Mouse (Mus musculus): ENCODE measurements around the gene Atp5l. TPM values are rescaled to one million over a fixed set of nuclear protein-coding genes. Genes with fewer than 3 reads are reported as not detected.
A peak's percentile ranks its signal among the peaks of the same experiment; 100 is the strongest.

Gene Atp5l
- polyA plus RNA-seq, 1 experiment from 2014 or later = 523 TPM

DNA sequence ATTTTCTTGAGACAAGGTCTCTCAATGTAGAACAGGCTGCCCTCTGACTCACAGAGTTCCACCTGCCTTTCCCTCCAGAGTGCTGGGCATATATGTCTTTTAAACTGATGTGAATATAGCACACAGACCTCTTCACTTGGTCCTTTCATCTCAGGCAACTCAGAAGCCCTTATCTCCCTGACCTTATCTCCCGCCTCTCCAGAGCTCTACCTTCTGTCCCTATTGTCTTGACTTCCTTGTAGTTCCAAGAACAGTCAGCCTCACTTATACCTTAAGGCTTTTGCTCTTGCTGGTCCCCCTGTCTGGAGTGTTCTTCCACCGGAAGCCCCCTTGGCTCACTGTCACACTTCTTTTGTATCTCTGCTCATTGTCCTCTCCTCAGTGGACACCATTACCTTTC lies 30.4 kb downstream of the Atp5l start:
- H3K9me3 ChIP-seq (replicated peaks) = no peaks in the 10 kb centered on the region
- H3K4me1 ChIP-seq = peaks cover 19% of the 10 kb centered on the region
- H3K27me3 ChIP-seq (replicated peaks) = peaks cover 16% of the 10 kb centered on the region; the same call in 1 of the 2 replicates
- no peak overlapping the region for H3K27ac ChIP-seq
- H3K4me3 ChIP-seq = no peak overlapping the region
- WGBS (ENCODE audit: insufficient replicate concordance) = 31% methylated on average over 2 of the region's 2 CpGs
- no peaks in the 10 kb centered on the region for H3K36me3 ChIP-seq
- H3K9ac ChIP-seq = no peak overlapping the region
- ATAC-seq = no peak
- H3K4me2 ChIP-seq = no peak overlapping the region

DNA sequence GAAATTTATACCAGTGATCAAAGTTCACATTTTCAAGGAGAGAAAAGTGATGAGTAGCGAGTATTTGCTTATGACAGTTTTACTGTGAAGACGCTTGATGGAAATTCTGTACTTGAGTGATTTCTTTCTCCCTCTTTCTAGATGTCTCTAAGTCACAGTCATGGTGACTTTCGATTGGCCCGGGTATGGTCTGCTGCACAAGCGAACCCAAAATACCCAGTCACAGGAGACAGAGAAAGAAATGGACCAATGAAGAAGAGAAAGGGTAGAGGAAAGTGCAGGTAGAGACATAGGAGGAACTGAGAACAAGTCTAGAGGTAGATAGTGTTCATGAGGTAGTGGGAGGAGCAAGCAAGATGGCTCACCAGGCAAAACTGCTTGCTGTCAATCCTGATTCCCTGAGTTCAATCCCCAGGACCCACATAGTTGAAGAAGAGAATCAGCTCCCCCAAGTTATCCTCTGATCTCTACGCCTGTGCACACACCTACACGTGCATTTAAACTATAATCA lies 32.4 kb downstream of the Atp5l start:
- WGBS (ENCODE audit: insufficient replicate concordance) = 77% methylated on average over 7 of the region's 7 CpGs
- H3K4me2 ChIP-seq = no peak overlapping the region
- ATAC-seq = no peak

DNA sequence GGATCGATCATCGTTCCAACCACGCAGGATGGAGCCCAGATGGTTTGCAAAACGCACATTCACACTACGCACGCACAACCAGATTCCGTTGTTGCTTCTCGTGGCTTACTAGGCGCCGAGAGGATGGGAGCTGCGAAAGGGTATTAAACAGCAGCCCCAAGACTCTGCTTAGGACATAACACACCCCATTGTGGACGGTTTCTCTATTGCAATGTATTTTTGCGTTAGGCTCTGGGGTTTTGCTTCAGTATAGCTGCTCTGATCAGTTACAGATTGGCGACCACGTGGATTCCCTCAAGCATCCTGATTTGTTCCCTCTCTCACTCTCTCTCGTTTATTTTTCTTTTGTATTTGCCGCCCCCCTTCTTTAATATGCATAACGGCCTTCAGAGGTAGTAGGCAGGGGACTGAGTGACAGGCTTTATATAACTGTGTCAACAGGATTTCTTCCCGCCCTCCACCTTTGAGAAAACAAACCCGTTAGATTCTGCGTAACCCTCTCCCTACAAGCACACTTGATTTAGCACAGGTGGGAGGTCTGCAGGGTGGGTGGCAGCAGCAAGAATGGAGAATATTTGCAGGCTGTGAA lies 37.5 kb downstream of the Atp5l start:
- Histone ChIP-seq H3K9ac (peak overlapping the region; percentile 83), H3K27ac (no peak overlapping the region; the same call in 1 of the 2 replicates), H3K4me2 (peak overlapping the region; percentile 99), H3K27me3 (replicated peaks) (peaks cover 31% of the 10 kb centered on the region), H3K4me3 (peak overlapping the region; percentile 96), H3K4me1 (peaks cover 41% of the 10 kb centered on the region), H3K9me3 (replicated peaks) (no peaks in the 10 kb centered on the region), H3K36me3 (peaks cover 3% of the 10 kb centered on the region)
- 3% methylated on average over 21 of the region's 21 CpGs for WGBS (ENCODE audit: insufficient replicate concordance)
- no peak for ATAC-seq

More for the DNA sequence above, 32.4 kb downstream of the Atp5l start:
- Histone ChIP-seq H3K4me1 (peaks cover 17% of the 10 kb centered on the region), H3K36me3 (no peaks in the 10 kb centered on the region), H3K9ac (no peak overlapping the region), H3K27me3 (replicated peaks) (peaks cover 29% of the 10 kb centered on the region), H3K27ac (no peak overlapping the region), H3K9me3 (replicated peaks) (no peaks in the 10 kb centered on the region), H3K4me3 (no peak overlapping the region)

DNA sequence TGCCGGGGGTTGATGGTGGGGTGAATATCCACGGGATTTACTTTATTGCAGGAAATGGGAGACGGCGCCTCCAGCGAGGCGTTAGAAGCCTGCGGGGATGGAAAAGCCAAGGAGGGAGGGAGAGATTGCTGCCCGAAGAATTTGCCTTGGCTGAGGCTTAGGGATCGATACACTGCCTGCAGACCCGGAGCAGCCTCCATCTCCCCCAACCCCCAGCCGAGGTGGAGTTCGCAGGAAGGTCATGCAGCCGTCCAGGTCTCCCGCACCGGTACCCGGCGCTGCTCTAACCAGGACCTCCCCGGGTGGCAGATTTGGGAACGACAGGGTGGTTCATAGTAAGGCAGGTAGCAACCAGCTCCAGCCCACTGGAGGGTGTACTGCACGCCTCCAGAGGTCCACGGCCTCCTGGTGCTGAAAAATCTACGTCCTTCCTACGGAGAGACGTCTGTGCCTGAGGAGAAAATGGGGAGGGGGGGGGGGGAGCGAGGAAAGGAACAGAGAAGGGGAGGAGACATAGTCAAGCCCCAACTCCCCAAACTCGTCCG lies 38.0 kb downstream of the Atp5l start:
- H3K4me2 ChIP-seq = peak overlapping the region; percentile 99
- ATAC-seq = peak; percentile 30; the same call in 1 of the 2 replicates
- H3K9ac ChIP-seq = peak overlapping the region; percentile 83
- peaks cover 8% of the 10 kb centered on the region for H3K36me3 ChIP-seq
- no peaks in the 10 kb centered on the region for H3K9me3 ChIP-seq (replicated peaks)
- H3K4me3 ChIP-seq = peak overlapping the region; percentile 96
- H3K4me1 ChIP-seq = peaks cover 46% of the 10 kb centered on the region
- H3K27ac ChIP-seq = peak overlapping the region; percentile 91; the same call in 1 of the 2 replicates
- WGBS (ENCODE audit: insufficient replicate concordance) = under 1% methylated on average over 26 of the region's 27 CpGs
- peaks cover 31% of the 10 kb centered on the region for H3K27me3 ChIP-seq (replicated peaks)

DNA sequence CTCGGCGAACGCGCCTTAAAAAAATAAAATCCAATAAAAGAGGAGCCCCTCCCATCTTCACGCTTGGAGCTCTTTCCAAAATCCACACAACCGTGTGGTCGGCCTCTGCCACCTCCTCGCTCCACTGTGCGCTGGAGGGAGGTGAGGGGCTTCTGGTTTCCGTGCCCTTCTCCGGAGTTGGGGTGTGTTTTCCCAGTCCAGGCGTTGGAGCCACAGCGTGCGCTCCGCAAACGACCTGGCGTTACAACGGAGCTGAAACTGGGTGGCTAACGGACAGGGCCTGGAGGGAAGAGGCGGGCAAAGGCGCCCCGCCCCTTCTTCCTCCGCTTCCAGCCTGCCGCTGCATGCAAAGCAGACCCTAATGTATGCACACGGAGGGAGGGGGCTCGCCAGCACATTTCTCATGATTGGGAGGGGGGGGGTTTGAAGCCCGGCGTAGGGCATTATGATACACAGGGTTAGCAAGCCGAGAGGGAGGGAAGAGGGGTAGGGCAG lies 38.6 kb downstream of the Atp5l start:
- Histone ChIP-seq H3K4me2 (peak overlapping the region; percentile 99), H3K4me1 (peaks cover 52% of the 10 kb centered on the region), H3K4me3 (peak overlapping the region; percentile 96), H3K36me3 (peaks cover 13% of the 10 kb centered on the region), H3K27me3 (replicated peaks) (peaks cover 29% of the 10 kb centered on the region), H3K9ac (peak overlapping the region; percentile 83), H3K9me3 (replicated peaks) (no peaks in the 10 kb centered on the region), H3K27ac (peak overlapping the region; percentile 91)
- ATAC-seq = peak; percentile 54
- WGBS (ENCODE audit: insufficient replicate concordance) = under 1% methylated on average over 29 of the region's 29 CpGs

DNA sequence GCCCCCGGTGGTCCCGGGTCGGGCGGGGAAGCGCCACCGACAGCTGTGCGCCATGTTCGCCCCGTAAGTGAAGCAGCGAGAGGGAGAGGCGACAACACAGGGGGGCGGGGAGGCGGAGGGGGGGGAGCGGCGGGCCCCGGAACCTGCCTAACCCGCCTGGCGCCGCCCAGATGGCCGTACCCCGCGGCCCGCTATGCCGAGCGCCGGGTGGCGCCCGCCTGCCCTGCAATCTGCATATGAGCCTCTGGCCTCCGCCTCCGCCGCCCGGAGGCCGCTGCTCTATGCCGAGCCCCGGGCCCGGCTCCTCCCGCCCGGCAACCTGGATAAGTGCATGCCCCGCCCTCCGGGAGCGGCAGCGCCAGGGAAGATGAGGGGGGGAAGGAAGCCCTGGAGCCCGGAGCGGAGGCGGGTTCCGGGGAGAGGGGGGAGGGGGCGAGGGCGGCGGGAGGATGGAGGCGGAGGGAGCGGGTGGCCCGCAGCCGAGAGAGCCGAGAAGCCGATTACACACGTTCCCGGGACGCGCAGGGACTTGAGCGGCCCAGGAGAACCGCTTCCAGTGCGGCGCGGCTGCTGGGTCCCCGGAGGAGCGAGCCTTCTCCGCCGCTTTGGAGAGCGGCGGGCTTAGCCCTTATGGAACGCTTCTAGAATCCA lies 39.2 kb downstream of the Atp5l start, which contains the start of gene Kmt2a:
Gene Kmt2a, minus strand, starts transcription at position 76 of the 651 bp plus-strand sequence.
- WGBS (ENCODE audit: insufficient replicate concordance) = 3% methylated on average over 50 of the region's 71 CpGs
- peak within 1 kb of the TSS; percentile 95 for H3K9ac ChIP-seq
- H3K36me3 ChIP-seq = peaks cover 16% of the 10 kb centered on the region
- peak within 1 kb of the TSS; percentile 99 for H3K4me2 ChIP-seq
- peak within 1 kb of the TSS; percentile 91 for H3K27ac ChIP-seq
- H3K9me3 ChIP-seq (replicated peaks) = no peaks in the 10 kb centered on the region
- H3K4me3 ChIP-seq = peak within 1 kb of the TSS; percentile 96
- peaks cover 57% of the 10 kb centered on the region for H3K4me1 ChIP-seq
- peaks cover 25% of the 10 kb centered on the region for H3K27me3 ChIP-seq (replicated peaks)
- ATAC-seq = peak; percentile 87

DNA sequence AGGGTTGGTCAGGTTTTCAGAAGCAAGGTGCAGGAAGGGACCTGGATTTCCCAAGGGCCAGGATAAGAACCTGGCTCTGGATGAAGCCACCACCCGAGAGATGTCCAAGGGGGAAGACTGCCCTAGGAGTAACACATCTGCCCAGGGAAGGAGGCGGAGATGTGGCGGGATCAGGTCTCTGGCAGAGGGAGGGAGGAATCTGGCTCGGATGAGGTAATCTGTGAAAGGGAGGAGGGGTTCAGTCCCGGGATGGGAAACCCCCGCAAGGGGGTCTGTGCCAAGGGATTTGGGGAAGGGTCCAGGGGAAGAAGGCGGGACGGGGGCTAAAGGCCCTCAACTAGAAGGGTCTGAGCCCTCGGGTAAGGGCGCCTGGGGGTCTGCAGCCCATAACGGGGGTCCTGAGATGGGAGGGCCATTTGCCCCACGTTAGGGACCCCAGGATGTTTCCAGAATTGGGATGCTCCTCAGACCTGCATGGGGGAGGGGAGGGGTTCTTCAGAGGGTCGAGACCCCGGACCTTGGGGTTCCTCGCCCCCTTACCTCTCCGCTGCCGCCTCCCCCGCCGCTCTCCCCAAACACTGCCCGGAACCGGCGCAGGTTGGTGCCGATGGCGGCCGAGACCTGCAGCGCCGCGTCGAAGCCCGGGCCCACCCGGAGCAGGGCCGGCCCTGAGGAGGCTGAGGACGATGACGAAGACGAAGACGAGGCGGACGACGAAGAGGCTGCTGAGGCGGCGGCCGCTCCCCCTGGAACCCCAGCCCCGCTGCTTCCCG lies 40.0 kb downstream of the Atp5l start:
- WGBS (ENCODE audit: insufficient replicate concordance) = under 1% methylated on average over 36 of the region's 44 CpGs

DNA sequence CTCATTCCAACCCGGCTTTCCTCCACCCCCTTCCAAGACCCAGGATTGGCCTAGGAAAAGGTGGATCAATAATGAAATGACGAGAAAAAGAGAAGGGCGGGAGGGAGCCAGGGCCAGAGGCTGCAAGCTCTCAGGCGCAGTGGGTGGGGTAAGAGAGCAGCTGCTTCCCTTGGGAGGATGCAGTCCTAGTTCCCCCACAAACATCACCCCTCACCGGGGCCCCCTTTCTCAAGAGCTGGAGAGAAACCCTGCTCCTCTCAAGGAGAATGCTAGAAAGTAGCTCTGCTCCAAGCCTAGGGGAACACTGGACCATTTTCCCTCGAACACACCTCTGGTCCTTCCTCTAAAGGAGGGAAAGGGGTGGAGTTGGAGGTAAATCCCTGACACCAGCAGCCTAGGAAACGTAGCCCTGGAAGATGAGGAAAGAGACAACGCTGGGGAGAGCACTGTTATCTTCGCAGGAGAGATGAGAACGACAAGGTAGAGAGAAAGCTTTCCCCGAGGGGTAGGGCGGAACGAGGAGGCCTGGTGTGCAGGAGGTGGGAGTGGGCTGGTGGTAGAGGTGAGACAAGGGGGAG lies 40.8 kb downstream of the Atp5l start:
- peak overlapping the region; percentile 99 for H3K4me2 ChIP-seq
- peaks cover 18% of the 10 kb centered on the region for H3K36me3 ChIP-seq
- peak overlapping the region; percentile 95 for H3K9ac ChIP-seq
- no peaks in the 10 kb centered on the region for H3K9me3 ChIP-seq (replicated peaks)
- H3K4me1 ChIP-seq = peaks cover 66% of the 10 kb centered on the region
- H3K27ac ChIP-seq = peak overlapping the region; percentile 91
- no peak for ATAC-seq
- peak overlapping the region; percentile 96 for H3K4me3 ChIP-seq
- peaks cover 13% of the 10 kb centered on the region for H3K27me3 ChIP-seq (replicated peaks)
- under 1% methylated on average over 13 of the region's 13 CpGs for WGBS (ENCODE audit: insufficient replicate concordance)

More for the DNA sequence above, 40.0 kb downstream of the Atp5l start:
- peak overlapping the region; percentile 91 for H3K27ac ChIP-seq
- peaks cover 18% of the 10 kb centered on the region for H3K27me3 ChIP-seq (replicated peaks)
- ATAC-seq = peak; percentile 24
- H3K36me3 ChIP-seq = peaks cover 18% of the 10 kb centered on the region
- H3K9ac ChIP-seq = peak overlapping the region; percentile 95
- H3K9me3 ChIP-seq (replicated peaks) = no peaks in the 10 kb centered on the region
- peaks cover 63% of the 10 kb centered on the region for H3K4me1 ChIP-seq
- peak overlapping the region; percentile 99 for H3K4me2 ChIP-seq
- H3K4me3 ChIP-seq = peak overlapping the region; percentile 96

DNA sequence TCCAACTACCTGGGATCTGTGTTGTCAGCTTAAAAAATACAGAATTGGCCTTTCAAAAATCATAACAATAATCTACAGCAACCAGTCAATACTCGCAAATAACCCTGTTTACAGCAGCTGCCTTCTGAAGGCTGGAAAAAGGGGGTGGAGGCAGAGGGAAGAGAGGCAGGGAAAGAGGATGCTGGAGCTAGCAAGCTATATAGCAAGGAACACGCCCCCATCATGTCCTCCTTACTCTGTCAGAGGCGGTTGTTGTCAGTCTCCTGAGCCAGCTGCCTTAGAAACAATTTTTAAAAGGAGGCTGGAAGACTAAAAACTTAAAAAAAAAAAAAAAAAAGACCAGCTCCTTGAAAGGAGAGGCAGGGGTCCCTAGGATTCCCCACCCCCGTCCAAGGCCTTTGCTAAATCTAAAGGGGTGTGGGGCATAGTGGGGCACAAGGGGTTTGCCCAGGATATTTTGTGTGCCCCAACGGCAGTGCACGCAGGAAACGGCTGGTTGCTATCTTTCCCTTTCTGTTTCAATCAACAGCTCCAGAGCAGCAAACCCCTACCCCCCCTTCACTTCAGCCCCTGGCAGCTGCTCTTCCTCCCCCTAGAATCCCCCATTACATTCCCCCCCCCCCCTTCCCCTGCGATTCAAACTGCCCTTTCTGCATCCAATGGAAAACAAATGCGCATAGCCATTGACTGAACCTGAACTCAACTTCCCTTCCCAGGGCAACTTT lies 41.6 kb downstream of the Atp5l start:
- ATAC-seq = no peak
- Histone ChIP-seq H3K9me3 (replicated peaks) (no peaks in the 10 kb centered on the region), H3K4me3 (peak overlapping the region; percentile 96), H3K27ac (peak overlapping the region; percentile 91), H3K4me1 (peaks cover 74% of the 10 kb centered on the region), H3K9ac (peak overlapping the region; percentile 95), H3K4me2 (peak overlapping the region; percentile 99), H3K27me3 (replicated peaks) (peaks cover 7% of the 10 kb centered on the region), H3K36me3 (peaks cover 18% of the 10 kb centered on the region)
- WGBS (ENCODE audit: insufficient replicate concordance) = 15% methylated on average over 9 of the region's 9 CpGs

DNA sequence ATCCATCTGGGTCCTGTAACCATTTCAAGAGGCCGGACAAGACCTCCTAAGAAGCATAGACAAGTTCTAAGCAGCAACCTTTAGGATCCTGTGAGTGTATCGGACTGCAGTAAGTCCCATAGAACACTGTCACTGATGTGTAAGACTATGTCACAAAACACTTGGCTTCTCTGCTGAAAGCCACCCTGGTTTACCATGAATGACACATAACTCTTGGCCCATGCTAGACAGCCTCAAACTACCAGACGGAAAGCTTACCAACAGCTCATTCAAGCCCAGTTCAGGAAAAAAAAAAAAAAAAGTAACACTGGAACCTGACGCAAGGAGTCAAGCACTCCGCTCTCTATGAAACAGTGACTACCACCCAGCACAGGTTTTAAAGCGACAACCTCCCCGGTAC lies 42.9 kb downstream of the Atp5l start:
- no peak overlapping the region for H3K9ac ChIP-seq
- H3K4me2 ChIP-seq = no peak overlapping the region
- H3K36me3 ChIP-seq = peaks cover 18% of the 10 kb centered on the region
- no peaks in the 10 kb centered on the region for H3K9me3 ChIP-seq (replicated peaks)
- H3K4me1 ChIP-seq = peaks cover 78% of the 10 kb centered on the region
- H3K27me3 ChIP-seq (replicated peaks) = no peaks in the 10 kb centered on the region; the same call in 1 of the 2 replicates
- no peak overlapping the region for H3K4me3 ChIP-seq
- no peak overlapping the region for H3K27ac ChIP-seq
- WGBS (ENCODE audit: insufficient replicate concordance) = 86% methylated on average over 7 of the region's 7 CpGs
- no peak for ATAC-seq

DNA sequence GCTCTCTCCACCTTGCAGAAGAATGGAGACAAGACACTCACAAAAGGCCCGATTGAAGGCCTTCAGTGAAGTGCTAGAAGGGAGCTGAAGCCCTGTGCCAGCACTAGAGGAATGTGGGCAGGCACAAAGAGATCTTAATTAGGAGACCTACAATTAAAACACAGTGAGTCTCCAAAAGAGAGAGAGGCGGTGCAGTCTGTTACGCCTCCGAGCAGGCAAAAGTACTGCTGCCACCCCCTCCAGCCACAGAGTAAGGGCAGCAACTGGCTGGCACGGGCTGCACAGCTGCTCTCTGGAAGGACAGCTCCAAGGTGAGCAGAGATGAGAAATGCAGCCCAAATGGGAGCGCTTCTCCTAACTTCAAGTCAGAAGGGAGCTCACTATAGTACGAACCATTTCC lies 45.1 kb downstream of the Atp5l start:
- no peak for ATAC-seq
- Histone ChIP-seq H3K9ac (no peak overlapping the region), H3K9me3 (replicated peaks) (no peaks in the 10 kb centered on the region), H3K27me3 (replicated peaks) (no peaks in the 10 kb centered on the region), H3K27ac (no peak overlapping the region), H3K4me3 (no peak overlapping the region), H3K4me1 (peaks cover 76% of the 10 kb centered on the region), H3K36me3 (peaks cover 27% of the 10 kb centered on the region), H3K4me2 (no peak overlapping the region)
- WGBS (ENCODE audit: insufficient replicate concordance) = 78% methylated on average over 7 of the region's 7 CpGs

Measured in liver, embryonic 12.5 days (tissue).